Mouse (Mus musculus): Measurements from ENCODE around the gene Gabbr1. TPM values are rescaled to one million over a fixed set of nuclear protein-coding genes. Genes with fewer than 3 reads are reported as not detected.

Gabbr1 gene
- total RNA-seq, 2 experiments from 2014 or later: 23.3 to 28.6 TPM

DNA sequence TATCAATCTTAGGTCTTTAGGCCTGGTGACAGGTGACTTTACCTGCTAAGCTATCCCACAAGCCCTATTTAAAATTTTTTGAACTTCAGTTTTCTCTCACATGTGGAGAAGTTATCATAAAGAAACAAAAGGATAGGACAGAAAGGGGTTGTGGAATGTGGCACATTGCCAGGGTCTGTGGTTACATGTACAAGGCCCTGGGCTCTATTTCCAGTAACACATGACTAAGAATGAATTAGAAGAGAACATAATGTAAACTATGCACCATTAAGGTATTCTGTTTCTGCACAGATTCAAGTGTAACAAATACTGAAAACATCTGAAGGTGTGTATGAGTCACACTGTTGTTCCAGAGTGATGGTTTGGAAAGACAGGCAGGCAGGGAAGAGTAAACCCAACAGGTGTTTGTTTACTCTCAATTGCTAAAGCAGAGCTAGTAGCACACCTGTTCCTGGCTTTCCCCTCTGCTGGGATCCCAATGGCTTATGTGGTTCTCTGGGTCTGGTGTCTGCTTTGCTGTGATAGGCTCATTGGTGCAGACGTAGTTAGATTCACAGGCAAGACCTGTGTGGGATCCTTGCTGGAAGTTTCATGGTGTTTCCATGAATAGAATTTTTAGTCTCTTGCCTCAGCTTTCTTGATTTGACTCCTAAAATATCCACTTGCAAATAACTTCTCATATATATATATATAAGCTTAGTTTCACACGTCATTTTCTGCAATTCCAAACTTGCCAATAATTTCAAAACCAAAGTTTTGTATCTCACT lies 6.5 kb upstream of the Gabbr1 start:
- DNase-seq (ENCODE audit: low spot score in 2 of 2): no peak

DNA sequence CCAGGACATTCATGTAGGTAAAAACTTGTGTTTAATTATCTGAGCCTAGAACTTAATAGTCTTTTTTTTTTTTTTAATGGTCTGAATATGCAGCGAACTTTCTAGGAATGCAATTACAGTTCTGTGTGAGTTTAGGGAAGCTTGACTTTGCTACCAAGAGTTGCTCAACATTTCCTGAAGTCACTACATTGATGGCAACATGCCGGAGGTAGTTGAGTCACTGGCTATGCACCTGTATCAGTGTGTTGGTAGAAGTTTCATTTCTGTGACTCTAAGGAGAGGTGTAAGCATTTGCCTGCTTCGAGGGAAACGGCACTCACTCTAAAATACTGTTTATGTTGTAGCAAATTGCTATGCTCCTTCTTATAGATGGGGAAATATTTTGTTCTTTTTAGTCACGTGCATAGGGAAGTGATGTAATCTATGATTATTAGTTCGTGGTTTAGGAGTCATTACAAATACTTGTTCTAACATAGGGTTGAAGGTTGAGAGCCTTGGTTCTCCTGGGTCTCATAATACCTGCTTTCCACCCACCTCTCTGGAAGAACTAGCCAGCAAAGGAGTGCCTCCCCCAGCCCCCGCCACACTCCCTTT lies 1.0 kb upstream of the Gabbr1 start:
- DNase-seq (ENCODE audit: low spot score in 2 of 2): no peak

DNA sequence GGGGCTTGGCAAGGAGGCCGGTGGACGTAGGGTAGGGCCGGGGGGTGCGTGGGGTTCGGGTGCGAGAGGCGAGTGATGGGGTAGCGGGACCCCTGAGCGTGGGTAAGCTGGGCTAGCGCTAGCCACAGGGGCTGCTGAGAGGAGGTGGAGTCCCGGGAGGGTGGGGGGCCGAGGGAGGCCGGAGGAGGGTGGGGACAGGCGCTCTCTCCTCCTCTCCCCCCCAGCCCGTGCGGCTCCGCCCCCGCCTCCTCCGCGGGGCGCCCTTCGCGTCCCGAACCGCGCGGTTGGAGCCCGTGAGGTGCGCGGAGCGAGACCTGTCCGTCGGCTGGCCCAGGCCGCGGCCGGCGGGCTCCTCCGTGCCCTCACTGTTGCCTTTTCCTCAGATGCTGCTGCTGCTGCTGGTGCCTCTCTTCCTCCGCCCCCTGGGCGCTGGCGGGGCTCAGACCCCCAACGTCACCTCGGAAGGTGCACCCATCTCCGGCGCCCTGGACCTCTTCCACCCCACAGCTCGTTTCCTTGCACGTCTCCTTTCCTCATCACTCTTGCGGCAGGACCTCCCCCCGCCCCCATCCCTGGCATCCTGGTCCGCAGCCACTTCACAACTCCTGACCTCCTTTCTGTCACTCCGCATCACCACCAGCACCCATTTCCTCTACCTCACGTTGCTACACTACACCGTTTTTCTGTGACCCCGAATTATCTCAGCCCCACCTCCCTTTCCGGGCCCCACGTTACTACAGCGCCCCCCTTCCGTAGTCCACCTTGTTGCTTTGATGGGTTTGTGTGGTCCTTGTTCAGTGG lies 746 bp downstream of the Gabbr1 start:
- peak; percentile 64 to 66 for DNase-seq (ENCODE audit: low spot score in 2 of 2)

DNA sequence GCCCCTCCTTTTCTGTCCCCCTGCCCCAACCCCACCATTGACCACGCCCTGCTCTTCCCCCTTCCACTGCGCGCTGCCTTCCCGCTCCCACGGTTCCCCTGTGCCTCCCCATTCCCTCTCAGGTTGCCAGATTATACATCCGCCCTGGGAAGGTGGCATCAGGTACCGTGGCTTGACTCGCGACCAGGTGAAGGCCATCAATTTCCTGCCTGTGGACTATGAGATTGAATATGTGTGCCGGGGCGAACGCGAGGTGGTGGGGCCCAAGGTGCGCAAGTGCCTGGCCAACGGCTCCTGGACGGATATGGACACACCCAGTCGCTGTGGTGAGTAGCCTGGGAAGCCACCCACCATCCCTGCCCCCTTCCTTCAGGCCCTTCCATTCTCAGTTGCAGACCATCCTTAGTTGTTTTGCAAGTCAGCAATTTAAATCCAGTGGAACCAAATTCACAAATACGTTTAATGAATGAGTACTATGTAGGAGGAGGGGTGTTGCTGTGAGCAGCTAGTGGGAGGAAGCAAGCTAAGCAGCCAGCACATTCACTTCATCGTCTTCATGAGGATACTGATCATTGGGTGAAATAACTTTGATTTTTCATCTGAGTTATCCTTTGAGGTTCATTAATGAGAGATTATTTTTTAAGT lies 1.7 kb downstream of the Gabbr1 start:
- no peak for DNase-seq (ENCODE audit: low spot score in 2 of 2)

DNA sequence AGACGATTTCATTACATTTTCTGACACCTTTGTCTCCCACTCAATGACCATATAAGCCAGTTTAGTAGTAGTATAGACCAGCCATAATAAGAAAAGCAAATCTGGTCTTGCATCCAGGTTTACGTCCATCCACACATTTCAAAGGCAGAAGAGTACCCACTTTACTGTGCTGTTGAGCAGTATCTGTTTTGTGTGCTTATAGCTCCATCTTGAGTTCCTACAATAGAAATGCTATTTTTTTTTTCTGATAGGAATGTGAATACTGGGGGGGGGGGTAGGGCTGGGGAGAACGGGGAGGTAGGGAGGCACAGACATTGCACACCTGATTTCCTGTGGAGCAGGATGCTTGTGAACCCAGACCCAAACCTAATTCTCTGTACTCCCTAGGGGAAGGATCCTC lies 2.2 kb downstream of the Gabbr1 start:
- DNase-seq (ENCODE audit: low spot score in 2 of 2): no peak

DNA sequence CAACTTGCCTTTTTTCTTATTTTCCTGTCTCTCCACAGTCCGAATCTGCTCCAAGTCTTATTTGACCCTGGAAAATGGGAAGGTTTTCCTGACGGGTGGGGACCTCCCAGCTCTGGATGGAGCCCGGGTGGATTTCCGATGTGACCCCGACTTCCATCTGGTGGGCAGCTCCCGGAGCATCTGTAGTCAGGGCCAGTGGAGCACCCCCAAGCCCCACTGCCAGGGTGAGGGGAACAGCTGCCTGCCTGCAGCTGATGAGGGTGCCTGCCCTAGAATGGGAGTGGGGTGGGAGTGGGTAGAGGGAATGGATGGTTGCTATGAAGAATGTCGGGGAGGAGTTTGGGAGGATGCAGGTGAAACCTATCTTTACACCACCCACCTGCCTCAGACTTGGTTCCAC lies 2.6 kb downstream of the Gabbr1 start:
- DNase-seq (ENCODE audit: low spot score in 2 of 2): no peak

DNA sequence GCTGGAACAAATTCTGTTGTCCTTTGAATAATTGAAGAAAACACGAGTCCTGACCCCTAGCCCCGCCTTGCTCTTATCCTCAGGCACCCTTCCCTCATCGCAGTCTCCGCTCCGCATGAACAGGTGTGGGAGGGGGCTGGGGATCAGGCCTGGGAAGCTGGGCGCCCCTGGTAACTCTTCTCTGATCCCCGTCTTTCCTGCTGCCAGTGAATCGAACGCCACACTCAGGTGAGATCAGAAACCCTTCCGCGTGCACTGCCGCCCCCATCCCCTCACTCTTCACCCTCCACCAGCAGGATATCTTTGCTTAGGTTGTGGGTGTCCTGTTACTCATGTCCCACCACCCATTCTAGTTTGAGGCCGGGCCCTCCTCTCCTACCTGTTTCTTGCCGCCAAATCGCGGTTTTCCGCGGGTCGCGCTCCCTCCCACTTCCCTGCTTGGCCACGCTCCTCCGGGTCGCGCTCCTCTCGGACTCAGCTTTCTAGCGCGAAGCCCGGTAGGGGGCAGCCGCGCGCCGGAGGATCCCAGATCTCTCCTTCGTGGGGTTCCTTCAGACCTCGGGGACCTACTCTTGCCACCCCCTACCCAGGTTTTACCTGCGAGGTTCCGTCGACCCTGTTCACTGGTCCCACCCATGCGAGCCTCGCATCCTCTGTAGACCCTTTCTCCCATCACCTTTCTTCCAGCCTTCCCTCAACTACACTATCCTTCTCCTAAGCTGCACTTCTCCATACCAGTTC lies 4.0 kb downstream of the Gabbr1 start:
- peak; percentile 71 to 76 for DNase-seq (ENCODE audit: low spot score in 2 of 2)

DNA sequence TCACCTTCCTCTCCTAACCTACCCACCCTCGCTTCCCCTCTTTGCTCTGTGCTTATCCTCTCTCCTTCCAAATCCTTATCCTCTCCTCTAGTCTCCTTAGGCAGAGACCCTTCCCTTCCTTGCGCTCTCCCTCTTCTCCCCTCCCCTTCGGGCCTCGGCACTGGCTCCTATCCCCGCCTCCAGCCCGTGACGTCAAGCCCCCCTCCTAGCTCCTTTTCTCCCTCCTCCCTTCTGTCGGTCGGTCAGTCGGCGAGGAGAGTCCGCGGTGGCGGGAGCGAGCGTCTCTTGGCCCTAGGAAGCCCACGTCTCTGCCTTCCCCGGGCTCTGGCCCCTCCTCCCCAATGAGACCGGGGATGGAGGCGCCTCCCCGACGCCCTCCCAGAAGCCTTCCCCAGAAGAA lies 4.6 kb downstream of the Gabbr1 start:
- peak; percentile 82 to 83 for DNase-seq (ENCODE audit: low spot score in 2 of 2)

DNA sequence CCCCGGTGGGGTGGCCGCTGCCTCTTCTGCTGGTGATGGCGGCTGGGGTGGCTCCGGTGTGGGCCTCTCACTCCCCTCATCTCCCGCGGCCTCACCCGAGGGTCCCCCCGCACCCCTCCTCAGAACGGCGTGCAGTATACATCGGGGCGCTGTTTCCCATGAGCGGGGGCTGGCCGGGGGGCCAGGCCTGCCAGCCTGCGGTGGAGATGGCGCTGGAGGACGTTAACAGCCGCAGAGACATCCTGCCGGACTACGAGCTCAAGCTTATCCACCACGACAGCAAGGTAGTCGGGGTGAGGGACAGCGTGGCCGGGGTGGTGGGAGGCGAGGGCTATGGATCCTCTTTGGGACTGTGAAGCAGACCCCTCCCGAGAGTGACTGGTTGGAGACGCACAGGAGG lies 5.1 kb downstream of the Gabbr1 start:
- peak in 1 of 2 experiments; percentile 33 for DNase-seq (ENCODE audit: low spot score in 2 of 2)

DNA sequence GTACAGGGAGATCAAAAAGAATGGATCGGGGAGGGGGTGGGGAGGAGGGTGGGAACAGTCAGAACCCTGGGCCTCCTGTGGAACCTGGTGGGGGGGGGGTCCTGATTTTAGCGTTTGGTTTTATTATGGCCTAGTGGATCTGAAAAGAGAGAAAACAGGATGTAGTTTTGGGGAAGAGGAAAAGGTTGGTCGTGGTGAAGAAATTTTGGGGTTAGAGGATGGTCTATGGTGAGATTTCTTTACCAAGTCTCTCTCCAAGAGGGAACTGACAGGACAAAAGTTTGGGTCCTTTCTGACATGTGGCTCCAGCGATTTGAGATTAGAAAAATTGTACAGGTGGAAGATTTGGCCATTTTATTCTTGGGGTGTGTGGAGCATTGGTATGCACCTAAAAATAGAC lies 6.0 kb downstream of the Gabbr1 start:
- DNase-seq (ENCODE audit: low spot score in 2 of 2): no peak

DNA sequence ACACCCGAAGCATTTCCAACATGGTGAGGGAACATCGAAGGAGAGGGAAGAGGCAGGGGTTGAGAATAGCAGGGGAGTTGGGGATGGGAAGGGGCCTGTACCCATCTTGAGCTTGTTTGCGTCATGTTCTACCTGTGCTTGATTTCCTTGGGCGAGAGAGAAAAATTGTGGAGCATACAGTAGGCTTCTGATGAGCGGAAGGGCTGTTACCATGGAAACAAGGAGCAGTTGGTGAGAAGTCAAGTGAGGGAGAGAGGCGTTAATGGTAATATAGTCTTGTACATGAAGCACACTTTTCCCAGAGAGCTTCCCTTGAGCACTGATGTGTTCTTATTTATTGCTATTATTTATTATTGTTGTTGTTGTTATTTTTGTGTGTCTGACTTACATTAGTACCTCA lies 11.2 kb downstream of the Gabbr1 start:
- DNase-seq (ENCODE audit: low spot score in 2 of 2): no peak

DNA sequence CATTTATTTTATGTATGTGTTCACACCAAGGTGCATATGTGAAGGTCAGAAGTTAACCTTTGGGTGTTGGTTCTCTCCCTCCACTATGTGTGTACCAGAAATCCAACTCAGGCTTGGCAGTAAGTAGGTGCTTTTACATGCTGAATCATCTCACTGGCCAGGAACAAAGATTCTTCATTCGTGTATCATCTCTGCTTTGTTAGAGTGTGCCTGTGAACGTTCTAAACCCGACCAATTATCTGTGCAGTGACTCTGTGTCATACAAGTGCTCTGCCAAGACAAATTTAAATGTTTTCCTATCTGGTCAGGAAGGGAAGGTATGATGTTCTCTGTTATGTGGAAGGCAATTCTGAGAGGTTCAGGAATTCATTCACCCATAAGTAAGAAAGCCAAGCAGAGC lies 15.7 kb downstream of the Gabbr1 start:
- DNase-seq (ENCODE audit: low spot score in 2 of 2): no peak

DNA sequence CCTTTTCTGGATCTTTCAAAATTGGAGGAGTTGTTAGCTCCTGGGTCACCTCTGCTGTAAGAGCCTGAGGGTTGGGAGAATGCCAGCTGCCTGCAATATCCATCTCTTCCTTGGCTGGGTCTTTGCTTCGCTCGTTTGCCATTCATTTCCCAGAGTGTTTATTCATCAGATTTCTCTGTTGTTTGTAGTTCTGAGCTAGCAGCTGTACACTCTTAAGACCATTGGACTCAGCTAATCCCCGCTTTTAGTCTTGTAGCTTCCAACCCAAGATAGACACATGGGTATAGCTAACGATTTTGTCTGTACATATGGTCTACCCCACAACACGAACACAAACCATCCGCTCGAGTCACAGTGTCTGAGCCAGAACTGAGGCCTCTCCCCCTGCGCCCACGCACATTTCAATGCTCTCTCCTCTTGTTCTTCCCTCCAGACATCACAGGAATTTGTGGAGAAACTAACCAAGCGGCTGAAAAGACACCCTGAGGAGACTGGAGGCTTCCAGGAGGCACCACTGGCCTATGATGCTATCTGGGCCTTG lies 16.4 kb downstream of the Gabbr1 start:
- no peak for DNase-seq (ENCODE audit: low spot score in 2 of 2)

DNA sequence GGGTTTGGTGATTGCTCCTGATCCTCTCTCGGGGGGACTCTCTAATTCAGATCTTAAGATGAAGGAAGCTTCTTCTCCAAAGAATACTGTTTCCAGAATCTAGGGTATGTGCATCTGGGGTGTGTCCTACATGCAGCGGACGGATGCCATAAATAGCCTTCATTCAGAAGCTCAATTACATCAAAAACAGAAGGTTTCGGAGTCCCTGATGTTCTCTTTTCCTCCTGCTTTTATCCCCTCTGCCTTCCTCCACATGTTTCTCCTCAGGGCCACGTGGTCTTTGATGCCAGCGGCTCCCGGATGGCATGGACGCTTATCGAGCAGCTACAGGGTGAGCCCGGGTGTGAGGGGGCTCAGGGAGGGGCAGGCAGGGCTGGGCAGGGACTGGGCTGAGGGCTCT lies 17.3 kb downstream of the Gabbr1 start:
- DNase-seq (ENCODE audit: low spot score in 2 of 2): no peak

DNA sequence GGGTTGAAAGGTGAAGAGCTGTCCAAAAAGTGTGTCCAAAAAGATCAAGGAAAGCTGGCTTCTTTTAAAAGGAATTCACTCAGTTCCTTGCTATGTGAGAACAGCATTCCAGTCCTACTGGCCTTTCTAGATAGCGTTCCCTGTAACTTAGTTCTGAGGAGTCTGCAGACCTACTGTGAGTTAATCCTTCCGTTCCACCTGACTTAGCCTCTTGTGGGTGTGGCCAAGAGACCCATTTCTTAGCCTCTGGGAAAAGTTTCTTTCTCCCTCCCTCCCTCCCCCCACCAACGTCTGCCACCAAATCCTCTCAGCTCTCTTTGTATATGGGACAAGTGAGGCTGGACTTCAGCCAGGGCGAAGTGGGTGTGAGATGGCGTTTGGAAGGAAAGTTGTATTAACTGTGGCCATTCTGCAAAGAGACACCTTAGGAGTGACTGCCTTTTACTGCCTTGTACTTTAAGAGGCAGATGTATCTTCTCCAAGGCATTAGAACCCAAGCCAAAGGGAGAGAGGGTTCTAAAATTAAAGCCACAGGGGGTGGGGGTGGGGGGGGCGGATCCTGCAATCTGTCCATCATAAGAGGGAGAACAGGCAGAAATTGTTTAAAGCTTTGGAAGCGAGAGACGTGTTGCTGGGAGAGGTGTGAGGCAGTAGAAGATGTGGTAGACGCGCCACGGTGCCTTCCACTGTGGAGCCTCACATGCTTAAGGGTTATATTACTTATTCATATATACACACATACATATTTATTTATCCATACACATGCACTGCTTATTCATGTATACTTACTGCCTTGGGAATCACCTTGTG lies 18.1 kb downstream of the Gabbr1 start:
- no peak for DNase-seq (ENCODE audit: low spot score in 2 of 2)

DNA sequence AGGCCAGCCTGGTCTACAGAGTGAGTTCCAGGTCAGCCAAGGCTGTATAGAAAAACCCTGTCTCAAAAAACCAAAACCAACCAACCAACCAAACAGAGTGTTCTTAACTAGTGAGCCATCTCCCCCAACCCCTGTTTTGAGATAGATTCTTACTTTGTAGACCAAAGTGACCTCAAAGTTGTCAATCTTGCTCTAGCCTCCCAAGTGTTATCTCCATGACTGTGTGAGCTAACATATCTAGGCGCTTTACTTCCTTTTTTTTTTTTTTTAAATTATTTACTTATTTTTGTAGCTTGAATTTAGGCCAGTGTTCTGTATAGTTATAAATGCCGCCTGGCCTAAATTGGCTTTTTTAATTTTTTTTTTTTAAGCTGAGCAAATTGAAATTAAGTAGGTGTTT lies 20.2 kb downstream of the Gabbr1 start:
- no peak for DNase-seq (ENCODE audit: low spot score in 2 of 2)

DNA sequence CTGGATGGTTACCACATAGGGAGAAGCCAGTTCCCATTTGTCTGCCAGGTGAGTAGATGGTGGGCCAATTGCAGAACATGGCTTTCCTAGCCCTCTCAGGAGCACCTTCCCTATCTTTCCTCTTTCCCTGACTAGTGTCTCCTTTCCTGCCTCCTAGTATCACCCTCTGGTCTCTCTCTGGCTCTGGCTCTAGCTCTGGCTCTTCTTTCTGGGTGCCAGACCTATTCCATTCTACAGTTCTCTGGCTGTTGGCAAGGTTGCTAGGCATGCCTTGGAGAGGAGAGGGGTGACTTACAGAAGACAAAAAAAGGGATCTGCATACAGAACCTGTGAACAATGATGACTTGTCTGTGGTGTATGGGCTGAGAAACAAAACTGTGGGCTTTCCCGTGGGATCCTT lies 22.1 kb downstream of the Gabbr1 start:
- DNase-seq (ENCODE audit: low spot score in 2 of 2): no peak

DNA sequence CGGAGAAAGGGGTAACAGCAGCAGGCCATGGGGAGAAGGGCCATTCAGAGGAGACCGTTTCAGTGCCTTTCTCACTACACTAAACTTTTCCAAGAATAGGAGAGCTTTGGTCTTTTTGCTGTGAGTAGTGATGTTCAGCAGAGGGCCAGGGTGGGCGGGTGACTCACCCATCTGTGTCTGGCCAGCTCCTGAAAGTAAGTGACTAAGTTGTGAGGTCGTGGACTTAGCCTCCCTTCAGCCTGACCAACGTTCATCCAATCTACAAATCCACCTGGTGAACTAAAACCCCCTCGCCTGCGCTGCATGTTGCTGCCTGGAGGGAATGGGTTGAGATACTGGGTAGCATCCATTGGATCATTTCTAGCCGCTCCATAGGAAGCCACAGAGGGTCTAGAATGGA lies 24.4 kb downstream of the Gabbr1 start:
- DNase-seq (ENCODE audit: low spot score in 2 of 2): no peak

DNA sequence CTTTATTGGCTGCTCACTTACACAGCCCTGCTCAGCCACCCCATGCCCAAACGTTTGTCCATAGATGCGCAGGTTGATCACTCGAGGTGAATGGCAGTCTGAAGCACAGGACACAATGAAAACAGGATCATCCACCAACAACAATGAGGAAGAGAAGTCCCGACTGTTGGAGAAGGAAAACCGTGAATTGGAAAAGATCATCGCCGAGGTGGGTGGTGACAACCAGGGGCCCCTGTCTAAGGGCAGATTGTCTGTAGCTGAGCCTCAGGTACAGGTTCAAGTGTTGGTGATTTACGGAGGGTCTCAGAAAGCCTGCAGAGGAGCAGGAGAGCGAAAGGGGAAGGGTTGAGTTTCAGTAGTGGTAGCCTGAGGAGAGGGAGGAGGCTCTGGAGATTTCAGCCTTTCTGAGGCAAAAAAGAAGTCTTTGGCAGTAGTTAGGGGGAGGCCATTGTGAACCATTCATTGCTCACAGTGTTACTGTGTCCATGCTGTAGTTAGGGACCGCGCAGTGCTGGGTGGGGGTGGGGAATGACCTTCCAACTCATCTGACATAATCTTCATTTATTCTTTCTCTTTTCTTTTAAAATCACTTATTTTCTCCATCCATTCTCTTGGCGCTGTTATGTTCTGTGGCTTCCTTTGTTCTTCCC lies 26.4 kb downstream of the Gabbr1 start:
- no peak for DNase-seq (ENCODE audit: low spot score in 2 of 2)
